Mouse (Mus musculus) stomach, postnatal 0 days (tissue): ENCODE measurements at regions not wholly inside any gene's neighbourhood (a gene's known extent, or its start where the extent isn't known, plus 50 kb on each side); places are given as distances from the start of the nearest gene placed in this dataset.

Experiments
- CTCF ChIP-seq: IDR thresholded peaks from 2 replicates; pipeline ENCODE4 v1.5.1; 2016; ENCODE audit warnings: antibody characterized with exemption, low read depth, mild to moderate bottlenecking, moderate library complexity
- EP300 ChIP-seq: optimal IDR thresholded peaks from 2 replicates; pipeline ENCODE3; 2016; ENCODE audit warnings: antibody characterized with exemption

DNA sequence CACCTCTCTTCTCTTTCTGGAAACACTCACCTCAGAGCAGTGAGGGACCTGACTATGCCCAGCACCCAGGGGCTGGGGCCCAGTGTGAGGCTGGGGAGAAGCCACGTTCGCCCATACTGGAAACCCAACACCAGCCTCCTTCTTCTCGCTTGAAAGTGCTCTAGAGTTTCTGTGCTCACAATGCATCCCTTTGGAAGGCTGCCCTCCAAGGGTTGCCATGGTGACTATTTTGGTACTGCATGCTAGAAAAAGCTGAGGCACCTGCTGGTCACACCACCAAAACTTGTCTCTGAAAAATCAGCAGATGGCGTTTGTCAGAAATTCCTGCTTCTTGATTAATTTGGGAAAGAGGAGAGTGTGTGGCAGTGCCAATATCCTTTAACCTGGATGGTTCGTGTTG is 134.2 kb downstream of the Sec61b start:
- TF ChIP-seq EP300 = no peak
- no peak for TF ChIP-seq CTCF
